Mouse (Mus musculus) frontal cortex, postnatal 36 days (tissue): ENCODE measurements around the gene Gm9945.

Source experiments
- DNase-seq, 2 experiments: peaks; one replicate each; pipeline ENCODE4 v3.0.0; 2022; ENCODE audit warnings: low spot score in 2 of 2

Gm9945 gene

DNA sequence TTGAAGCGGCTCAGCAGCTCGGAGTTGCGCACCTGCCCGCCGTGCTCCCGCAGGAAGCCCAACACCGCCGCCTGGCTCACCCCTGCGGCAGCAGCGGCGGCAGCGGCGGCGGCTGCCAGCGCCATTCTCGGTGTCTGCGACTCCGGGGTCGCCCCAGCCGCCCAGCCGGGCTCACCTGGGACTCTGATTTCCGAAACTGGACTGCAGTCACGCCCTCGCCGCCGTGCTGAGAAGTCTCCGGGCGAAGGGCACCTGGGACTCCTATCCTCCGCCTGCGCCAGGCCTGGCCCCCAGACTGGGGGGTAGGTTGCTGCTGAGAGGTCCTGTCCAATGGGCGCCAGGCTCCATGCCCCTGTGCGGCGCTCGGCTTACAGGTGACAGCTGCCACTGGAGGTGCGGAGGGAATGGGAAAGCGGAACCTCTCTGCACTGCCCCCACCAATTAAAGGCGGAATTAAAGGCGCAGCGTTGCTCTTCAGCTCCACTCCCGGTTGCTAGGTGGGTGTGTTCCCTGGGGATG is at the start of gene Gm9945, which contains the start of gene Sowaha:
Gene Gm9945 (plus strand): TSS at position 384 of the 519 bp plus-strand sequence.
Gene Sowaha (minus strand): TSS at position 492 of the 519 bp plus-strand sequence.
- DNase-seq, result peak; percentile 70 to 72

DNA sequence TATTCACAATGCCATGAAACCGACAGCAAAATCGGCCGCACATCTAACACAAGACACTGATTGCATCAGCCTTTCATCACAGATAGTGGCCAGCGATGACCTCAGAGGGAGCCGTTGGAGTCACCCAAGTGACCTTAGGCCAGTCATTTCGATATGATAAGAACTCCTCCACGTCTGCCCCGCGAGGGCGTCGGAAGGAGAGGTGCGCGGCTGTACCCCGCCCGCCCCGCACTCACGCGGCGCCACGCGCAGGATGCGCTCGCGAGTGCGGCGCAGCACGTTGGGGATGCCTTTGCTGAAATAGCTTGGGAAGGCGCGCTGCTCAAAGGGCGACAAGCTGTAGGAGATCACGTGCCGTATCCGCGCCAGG is 49.7 kb upstream of the Gm9945 start:
- no peak for DNase-seq

DNA sequence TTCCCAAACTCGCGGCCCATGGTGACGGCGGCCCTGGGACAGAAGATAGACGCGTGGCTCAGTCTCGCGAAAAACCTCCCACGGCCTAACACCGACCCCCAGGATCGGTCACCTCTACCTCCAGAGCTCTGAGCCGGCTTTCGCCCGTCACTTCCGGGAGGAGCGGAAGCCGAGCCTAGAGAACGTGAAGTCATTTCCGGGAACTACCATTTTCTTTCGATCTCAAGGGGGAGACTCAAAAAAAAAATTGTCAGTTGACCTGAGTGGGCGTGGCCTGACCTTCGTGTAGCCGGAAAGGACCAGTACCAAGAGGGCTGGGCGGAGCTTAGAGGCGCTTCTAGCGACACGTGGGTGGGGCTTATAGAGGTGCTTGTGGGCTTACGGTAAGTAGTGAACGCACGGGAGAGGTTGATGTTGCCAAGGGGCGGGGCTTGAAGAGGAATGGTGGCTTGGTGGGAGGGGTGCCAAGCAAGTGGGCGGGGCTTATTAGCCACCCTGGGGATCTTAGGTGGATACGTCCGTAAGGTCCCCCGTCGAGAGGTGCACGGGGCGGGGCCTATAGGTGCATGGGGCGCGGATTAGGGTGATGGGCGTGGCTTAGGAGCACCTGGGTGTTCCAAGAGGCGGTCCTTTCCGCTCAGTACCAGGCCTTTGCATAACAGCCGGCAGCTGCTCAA is 49.2 kb upstream of the Gm9945 start, which contains the start of the genes Uqcrq and Gdf9:
Gene Uqcrq (minus strand): TSS at position 162 of the 677 bp plus-strand sequence.
Gene Gdf9 (plus strand): TSS at position 354 of the 677 bp plus-strand sequence.
- peak; percentile 99 for DNase-seq

DNA sequence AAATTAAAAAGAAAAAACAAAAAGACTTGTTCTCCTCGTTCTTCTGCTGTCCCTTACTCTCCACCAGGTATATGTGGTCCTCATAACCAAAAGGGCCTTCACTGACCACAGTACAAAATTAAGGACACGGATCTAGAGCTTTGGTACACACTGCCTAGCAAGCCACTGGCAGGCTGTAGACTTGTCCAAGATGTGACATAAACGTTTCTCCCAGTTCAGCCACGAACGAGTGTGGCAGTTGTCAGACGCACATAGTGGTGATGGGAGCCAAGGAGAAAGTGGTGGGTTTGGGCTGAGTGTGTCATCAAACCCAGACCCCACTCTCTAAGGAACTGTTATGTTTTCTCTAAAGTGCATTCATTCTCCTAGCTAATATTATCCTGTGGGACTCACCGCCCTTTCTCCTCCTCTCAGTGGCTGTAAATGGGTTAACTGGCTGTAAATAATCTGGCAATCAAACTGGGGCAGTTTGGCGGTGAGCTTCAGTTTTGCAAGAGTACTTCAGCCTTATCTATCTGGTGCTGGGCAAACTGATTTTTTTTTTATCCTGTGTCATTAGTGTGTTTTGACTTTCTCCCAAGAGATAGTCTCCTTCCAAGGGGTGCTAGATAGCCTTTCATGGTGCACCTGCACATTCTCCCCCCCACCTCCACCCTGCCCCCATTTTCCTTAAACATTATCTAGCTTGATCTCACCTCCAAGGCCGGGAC is 48.5 kb upstream of the Gm9945 start:
- no peak for DNase-seq

DNA sequence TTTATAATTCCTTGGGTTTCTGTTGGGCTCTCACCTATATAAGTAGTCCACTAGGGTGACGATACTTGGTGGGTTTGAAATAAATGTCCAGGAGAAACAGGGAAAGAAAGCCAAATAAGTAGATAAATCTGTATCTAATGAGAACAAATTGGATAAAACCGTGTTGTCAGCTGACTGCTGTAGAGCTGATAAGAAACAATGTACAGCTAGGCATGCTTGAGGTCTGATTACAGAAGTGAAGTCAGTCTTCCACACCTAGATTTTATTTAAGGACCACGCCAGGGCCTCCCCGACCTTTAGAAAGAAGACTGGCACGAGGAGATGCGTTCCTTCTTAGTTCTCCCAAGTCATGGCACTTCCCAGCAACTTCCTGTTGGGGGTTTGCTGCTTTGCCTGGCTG is 46.9 kb upstream of the Gm9945 start:
- DNase-seq, result no peak

DNA sequence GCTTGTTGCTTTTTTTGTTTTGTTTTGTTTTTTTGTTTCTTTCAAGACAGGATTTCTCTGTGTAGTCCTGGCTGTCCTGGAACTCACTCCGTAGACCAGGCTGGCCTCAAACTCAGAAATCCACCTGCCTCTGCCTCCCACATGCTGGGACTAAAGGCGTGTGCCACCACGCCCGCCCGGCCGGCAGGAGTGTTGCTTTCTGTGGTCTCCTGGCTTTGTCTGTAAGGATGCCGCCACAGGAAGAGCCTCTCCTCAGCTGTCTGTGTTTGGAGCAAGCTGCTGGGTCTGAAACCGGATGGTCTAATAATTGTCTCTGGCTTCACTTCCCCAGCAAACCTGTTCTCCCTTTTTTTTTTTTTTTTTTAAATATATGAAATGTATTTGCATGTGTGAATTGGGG is 44.5 kb upstream of the Gm9945 start:
- no peak for DNase-seq

DNA sequence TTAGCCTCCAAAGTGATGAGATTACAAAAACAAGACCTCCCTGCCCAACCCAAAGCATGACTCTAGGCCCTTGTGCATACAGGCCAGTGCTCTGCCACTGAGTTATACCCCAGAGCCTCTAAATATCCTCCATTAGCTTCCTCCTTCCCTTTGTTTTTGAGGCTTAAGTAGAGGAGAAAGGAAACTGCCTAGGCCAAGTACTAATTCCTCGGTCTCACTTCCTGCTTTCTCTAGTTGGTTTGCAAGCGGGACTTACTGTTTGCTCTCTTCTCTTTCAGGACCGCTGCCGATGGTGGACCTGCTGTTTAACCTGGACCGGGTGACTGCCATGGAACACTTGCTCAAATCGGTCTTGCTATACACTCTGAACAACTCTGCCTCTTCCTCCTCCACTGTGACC is 43.6 kb upstream of the Gm9945 start:
- no peak for DNase-seq

DNA sequence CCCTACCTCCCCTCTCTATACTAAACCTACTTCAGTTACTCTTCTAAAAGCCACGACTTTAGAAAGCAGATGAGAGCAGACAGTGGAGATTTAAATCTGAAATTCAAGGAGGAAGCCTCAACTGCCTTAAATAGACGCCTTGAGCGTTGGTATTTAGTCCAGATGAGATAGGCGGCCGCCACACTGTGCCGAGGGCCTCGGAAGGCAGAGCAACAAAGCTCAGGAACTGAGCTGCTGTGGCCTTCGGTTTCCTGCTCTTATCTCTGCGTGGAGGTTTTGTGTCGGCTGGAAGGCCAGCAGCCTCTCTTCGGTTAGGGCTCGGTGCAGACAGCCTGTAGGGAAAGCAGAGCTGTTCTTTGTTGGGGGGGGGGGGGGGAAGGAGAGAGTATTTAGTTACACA is 38.0 kb upstream of the Gm9945 start:
- DNase-seq, result no peak

DNA sequence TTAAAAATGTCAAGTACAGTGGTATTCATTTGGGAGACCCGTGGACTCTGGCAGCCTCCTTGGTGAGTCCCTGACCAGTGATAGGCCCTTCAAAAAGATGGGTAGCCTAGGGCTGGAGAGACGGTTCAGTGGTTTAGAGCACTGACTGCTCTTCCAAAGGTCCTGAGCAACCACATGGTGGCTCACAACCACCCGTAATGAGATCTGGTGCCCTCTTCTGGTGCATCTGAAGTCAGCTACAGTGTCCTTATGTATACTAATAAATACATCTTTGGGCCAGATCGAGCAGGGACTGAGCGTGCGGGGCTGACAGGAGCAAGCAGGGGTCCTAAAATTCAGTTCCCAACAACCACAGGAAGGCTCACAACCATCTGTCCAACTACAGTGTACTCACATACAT is 36.1 kb upstream of the Gm9945 start:
- peak in 1 of 2 experiments; percentile 32 for DNase-seq

DNA sequence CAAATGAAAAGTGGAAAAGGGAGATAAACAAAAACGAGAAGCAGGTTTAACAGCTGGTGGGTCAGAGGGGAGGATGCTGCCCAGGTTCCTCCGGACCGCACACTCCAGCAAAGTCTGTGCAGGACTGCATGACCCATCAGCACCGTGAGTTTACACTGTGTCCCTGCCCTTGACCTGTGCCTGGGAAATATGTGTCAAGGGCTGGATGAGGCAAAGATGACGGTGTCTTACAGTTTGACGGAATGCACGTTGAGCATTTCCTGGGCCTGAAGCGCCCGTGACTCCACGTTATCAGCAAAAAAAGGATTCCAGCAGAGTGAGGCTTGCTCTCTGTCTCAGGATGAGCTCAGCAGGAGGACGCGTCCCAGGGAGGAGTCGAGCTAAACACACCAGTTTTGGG is 34.4 kb upstream of the Gm9945 start:
- no peak for DNase-seq

DNA sequence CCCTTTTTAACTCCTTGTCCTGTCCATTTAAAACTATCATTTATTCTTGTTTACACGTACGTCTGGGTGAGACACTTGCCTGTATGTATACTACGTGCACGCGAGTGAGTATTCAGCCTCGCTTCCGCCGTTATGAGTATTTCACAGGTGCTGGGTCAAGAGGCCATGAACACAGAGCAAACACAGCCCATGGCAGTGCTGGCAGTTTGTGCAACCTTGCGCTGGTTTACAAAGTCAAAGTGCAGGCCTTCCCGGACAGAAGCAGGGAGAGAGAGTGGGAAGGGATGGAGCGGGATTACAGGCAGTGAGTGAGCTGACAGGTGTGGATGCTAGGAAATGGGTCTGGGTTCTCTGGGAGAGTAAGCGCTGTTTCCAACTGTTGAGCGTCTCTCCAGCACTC is 33.8 kb upstream of the Gm9945 start:
- no peak for DNase-seq

DNA sequence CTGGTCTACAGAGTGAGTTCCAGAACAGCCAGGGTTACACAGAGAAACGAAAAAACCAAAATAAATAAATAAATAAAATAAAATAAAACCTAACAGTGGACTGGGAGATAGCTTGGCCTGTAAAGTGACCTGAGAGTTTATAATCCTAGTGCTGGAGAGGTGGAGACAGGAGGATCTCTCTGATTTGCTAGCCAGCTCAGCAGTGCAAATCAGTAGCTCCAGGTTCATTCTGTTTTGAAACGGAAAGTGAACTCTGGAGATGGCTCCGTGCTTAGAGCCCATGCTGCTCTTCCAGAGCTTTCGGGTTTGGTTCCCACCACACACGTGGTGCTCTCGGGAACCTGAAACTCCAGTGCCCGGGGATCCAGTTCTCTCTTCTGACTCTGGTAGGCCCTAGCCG is 32.0 kb upstream of the Gm9945 start:
- DNase-seq, result no peak

DNA sequence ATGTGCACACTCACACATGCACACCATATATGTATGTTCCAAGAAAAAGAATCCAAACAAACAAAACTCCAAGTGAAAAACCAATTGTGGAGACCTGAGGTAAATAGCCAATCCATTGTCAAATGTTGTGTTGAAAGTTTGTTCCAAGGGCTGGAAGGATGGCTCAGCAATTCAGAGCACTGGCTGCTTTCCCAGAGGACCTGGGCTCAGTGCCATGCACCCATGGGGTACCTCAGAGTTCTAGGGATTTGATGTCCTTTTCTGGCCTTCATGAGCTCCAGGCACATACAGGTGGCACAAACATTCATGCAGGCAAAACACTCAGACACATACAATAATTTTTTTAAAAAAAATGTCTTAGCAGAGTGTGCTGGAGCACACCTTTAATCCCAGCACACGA is 31.4 kb upstream of the Gm9945 start:
- DNase-seq, result no peak

DNA sequence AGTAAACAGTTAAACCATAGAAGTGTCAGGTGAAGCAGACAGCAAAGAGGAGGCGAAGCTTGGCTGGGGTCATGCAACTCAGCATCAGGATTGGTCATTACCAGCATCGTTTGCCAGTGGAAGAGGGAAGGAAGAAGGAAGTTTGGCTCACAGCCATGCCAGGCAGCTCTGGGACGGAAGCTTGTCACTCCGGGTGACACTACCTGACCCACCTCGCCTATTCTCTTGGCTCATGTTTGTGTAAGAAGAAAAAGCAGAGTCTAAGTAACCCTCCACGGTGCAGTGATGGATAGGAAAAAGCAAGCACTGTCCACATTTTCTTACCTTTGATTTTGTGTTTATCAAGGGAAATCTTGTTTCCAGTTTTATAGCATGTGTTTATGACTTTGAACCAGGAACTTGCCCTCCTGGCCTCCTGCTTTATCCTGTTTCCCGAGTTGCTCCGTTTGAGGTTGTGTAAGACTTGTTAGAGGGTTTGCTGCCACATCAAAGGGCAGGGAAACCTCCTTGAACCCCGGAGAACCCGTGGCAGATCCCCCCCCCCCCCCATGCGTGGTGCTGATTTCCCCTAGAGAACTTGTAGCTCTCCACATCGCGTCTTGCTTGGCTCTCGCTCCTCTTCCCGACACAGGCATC is 29.8 kb upstream of the Gm9945 start:
- no peak for DNase-seq

DNA sequence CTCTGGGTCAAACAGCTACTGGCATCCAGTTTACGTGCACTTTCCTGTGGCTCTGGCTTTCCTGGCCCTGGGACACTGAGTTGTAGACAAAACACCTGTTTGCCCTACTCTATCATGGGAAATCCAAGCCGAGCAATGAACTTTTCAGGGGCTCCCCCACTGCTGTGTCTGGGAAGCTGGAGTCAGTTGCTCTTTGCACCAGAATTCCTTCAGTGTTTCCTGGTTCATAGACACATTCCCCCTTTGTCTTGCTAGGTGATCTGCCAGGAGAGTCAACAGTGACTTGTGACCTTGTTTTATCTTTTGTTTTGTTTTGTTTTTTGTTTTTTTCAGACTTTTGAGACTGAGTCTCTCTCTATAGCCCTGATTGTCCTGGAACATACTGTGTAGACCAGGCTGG is 28.6 kb upstream of the Gm9945 start:
- no peak for DNase-seq

DNA sequence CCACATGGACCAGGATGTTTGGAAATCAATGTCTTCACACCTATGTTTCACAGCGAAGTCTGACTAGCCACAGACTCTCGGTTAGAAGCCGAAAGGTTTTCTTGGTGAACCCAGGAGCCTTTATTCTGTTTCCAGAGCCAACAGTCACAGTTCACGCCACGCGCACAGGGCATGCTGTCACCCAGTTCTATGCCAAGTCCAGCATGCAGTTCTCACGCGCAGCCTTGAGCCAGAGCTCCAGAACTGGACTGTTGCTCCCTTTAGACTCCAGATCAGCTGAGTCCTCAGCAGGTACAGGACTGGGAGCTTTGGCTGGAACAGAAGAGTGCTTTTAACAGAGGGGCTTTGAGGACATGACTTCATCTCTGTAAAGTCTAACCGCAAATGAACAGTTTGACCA is 27.6 kb upstream of the Gm9945 start:
- DNase-seq, result no peak

DNA sequence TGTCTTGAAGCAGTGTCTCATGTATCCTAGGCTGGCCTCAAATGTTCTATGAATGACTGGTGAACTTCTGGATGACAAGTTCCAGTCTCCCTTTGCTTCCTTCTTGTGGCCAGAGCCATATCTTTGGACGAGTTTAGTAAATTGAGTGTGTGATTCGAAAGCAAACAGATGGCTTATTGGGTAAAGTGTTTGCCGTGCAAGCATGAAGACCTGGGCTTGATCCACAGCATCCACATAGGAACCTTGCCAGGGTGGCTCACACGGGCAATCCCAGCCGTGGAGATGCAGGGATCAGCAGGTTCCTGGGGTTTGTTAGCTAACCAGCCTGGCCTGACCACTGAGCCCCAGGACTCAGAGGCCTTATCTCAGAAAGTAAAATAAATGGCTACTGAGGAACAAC is 26.9 kb upstream of the Gm9945 start:
- DNase-seq, result no peak

DNA sequence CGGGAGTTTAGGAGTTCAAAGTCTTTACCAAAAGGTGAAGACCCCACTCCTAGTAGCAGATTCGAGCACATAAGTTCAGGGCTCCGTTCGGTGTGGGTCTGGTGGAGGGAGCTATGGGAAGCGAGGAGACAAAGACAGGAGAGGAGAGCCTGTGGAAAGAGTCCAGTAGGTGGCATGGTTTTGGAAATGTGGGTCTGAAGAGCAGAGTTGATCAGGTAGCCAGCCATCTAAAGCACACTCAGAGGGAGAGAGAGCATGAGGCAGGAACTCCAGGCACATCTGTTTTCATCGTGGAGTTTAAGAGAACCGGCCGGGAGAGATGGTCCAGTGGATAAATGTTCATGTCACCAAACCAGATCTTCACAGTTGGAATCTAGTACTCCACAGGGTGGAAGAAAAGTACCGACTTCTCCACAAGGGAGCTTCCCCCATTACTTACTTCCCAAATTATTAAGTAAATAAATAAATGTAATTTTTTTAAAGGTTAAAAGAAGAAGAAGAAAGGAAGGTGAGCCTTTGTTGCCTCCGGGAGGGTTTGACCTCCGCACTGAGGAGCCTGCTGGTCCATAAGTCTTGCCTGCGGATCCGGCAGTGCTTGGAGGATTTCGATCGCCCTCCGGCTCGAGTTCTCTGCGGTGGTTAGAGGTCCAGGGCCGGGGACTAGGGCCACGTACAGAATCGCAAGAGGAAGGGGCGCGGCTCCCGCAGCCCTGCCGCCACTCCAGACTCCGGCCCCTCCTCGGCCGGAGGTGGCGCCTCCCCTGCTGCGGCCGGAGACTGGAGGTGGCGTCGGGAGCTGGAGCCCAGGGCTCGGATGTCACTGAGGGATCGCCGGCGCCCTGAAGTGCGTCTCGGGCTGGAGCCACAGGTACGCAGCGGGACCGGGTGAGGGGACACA is 23.2 kb upstream of the Gm9945 start, which contains the start of the genes Gm10447 and Shroom1:
Gene Gm10447 (minus strand): TSS at position 637 of the 898 bp plus-strand sequence.
Gene Shroom1 (plus strand): TSS at position 732 of the 898 bp plus-strand sequence.
- DNase-seq, result peak in 1 of 2 experiments; percentile 33

DNA sequence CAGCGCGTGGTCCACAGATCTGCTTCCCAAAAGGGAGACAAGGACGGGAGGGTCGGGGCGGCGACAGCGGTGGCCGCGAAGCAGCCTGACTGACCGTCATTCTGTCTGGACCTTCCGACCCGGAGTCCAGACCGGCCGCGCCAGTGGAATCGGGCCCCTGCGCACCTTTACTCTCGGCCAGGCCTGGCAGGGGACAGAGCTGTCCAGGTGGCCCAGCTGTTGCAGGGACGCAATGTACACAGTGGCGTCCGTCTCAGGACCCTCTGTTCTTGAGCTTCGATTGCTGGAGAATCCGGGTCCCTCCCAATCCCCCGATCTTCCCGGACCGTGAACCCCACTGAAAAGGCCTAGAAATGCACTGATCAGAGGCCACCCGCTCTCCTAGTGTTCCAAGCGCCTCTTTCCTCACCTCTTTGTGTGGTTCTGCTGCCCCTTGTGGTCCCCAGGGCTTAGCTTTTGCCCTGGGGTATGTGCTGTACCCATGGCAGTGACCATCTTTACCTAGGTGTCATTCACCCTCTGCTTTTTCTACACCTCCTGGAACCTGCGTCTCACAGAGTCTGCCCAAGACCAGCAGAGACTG is 22.5 kb upstream of the Gm9945 start:
- DNase-seq, result no peak

DNA sequence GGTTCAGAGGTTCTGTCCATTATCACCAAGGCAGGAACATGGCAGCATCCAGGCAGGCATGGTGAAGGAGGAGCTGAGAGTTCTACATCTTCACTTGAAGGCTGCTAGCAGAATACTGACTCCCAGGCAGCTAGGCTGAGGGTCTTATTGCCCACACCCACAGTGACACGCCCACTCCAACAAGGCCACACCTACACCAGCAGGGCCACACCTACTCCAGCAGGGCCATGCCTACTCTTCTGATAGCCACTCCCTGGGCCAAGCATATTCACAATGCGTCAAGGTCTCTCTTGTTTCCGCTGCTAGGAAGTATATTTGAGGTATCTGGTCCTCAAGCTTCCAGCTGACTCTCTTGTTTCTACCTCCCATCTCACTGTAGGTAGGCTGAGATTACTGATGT is 21.0 kb upstream of the Gm9945 start:
- no peak for DNase-seq

DNA sequence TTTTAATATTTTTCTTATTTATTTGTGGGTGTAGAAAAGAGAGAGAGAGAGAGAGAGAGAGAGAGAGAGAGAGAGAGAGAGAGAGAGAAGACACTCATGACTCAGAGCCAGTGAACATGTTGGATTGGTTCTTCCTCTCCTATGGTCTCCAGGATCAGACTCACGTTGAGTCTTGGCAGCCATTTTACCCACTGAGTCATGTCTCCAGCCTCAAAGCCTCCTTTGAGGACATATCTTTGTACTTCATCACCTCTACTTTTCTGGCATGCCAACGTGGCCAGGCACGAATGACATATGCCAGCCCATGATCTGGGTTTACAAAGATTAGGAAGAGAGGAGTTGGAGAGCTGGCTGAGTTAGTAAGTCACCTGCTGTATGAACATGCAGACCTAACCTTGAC is 19.8 kb upstream of the Gm9945 start:
- no peak for DNase-seq
